Mouse (Mus musculus) erythroblast, adult 5-6 weeks (primary cell): Measurements from ENCODE around the gene Snx17. TPM values are rescaled to one million over a fixed set of nuclear protein-coding genes. Genes with fewer than 3 reads are reported as not detected.

Source experiments
- ATAC-seq: replicated peaks from 2 replicates; pipeline ENCODE4 v1.8.0; 2016; ENCODE audit warnings: moderate number of reproducible peaks, mild to moderate bottlenecking, moderate TSS enrichment, inconsistent platforms; ENCODE audit not compliant: poor library complexity, low FRiP score, severe bottlenecking
- total RNA-seq, 2 experiments: library from RNA; stranded (forward) in 1 of 2; stranded (reverse) in 1 of 2; fragments of 150-400 nt in 1 of 2; fragments of 200-764, 138-1000 nt in 1 of 2; gene quantifications; 2 replicates each; pipeline versions ENCODE4 v1.2.3 to v1.2.4; 2015 to 2017; ENCODE audit warnings: low replicate concordance in 2 of 2

The Snx17 gene
- total RNA-seq, 2 experiments from 2014 or later = 2.9 to 15.8 TPM

- peak; percentile 44 for ATAC-seq
These were observed 27.0 kb downstream of the Snx17 start for GRCm38 (mm10) chr5:31219911-31220447.

GRCm38 (mm10) chr5:31220448-31221303 lies 27.6 kb downstream of the Snx17 start, which contains the start of gene Ppm1g:
Gene Ppm1g (minus strand): TSS chr5:31220687.
- peak; percentile 89 for ATAC-seq

- ATAC-seq = peak; percentile 55
These were observed 28.4 kb downstream of the Snx17 start for GRCm38 (mm10) chr5:31221304-31221945.

GRCm38 (mm10) chr5:31222696-31223095 lies 29.7 kb downstream of the Snx17 start:
- ATAC-seq = no peak

- ATAC-seq = no peak
These were observed 33.6 kb downstream of the Snx17 start for GRCm38 (mm10) chr5:31226641-31227040.

- peak; percentile 94 for ATAC-seq
These were observed 47.9 kb downstream of the Snx17 start, which contains the start of the genes Nrbp1 and Gm9970 for GRCm38 (mm10) chr5:31240637-31241521. Gene Nrbp1 (plus strand): TSS chr5:31240864. Gene Gm9970 (minus strand): TSS chr5:31241232.

GRCm38 (mm10) chr5:31241522-31242034 lies 48.6 kb downstream of the Snx17 start:
- ATAC-seq = peak; percentile 56

GRCm38 (mm10) chr5:31242191-31242590 lies 49.2 kb downstream of the Snx17 start:
- no peak for ATAC-seq

Other genes starting within 250 kb of the Snx17 start
- not detected in 2 replicates for gene Cgref1, start 247.6 kb upstream of the Snx17 start, total RNA-seq (2015; ENCODE audit: low replicate concordance)
- gene Cgref1, start 247.6 kb upstream of the Snx17 start, total RNA-seq (2017; ENCODE audit: low replicate concordance) = not detected in 2 replicates
- 12.7 and 21.9 TPM in 2 replicates for gene Preb, start 232.9 kb upstream of the Snx17 start, total RNA-seq (2015; ENCODE audit: low replicate concordance)
- gene Preb, start 232.9 kb upstream of the Snx17 start, total RNA-seq (2017; ENCODE audit: low replicate concordance) = 10.6 and 27.0 TPM in 2 replicates
- gene Tcf23, start 224.6 kb upstream of the Snx17 start, total RNA-seq (2015; ENCODE audit: low replicate concordance) = not detected in 2 replicates
- gene Tcf23, start 224.6 kb upstream of the Snx17 start, total RNA-seq (2017; ENCODE audit: low replicate concordance) = not detected in 2 replicates
- gene Atraid, start 144.9 kb upstream of the Snx17 start, total RNA-seq (2015; ENCODE audit: low replicate concordance) = 21.3 and 40.5 TPM in 2 replicates
- gene Atraid, start 144.9 kb upstream of the Snx17 start, total RNA-seq (2017; ENCODE audit: low replicate concordance) = 22.3 and 26.8 TPM in 2 replicates
- 0.42 TPM in 1 of 2 replicates, not detected in the other for gene Slc5a6, start 144.3 kb upstream of the Snx17 start, total RNA-seq (2015; ENCODE audit: low replicate concordance)
- gene Slc5a6, start 144.3 kb upstream of the Snx17 start, total RNA-seq (2017; ENCODE audit: low replicate concordance) = 0.98 TPM in 1 of 2 replicates, not detected in the other
- 6.5 and 16.3 TPM in 2 replicates for gene Cad, start 138.4 kb upstream of the Snx17 start, total RNA-seq (2015; ENCODE audit: low replicate concordance)
- gene Cad, start 138.4 kb upstream of the Snx17 start, total RNA-seq (2017; ENCODE audit: low replicate concordance) = 6.7 and 10.6 TPM in 2 replicates
- not detected in 2 replicates for gene Dnajc5g, start 86.9 kb upstream of the Snx17 start, total RNA-seq (2015; ENCODE audit: low replicate concordance)
- gene Dnajc5g, start 86.9 kb upstream of the Snx17 start, total RNA-seq (2017; ENCODE audit: low replicate concordance) = 0.70 TPM in 1 of 2 replicates, not detected in the other
- not detected in 2 replicates for gene Slc30a3, start 85.0 kb upstream of the Snx17 start, total RNA-seq (2015; ENCODE audit: low replicate concordance)
- gene Slc30a3, start 85.0 kb upstream of the Snx17 start, total RNA-seq (2017; ENCODE audit: low replicate concordance) = not detected in 2 replicates
- not detected in 2 replicates for gene Trim54, start 76.5 kb upstream of the Snx17 start, total RNA-seq (2015; ENCODE audit: low replicate concordance)
- not detected in 2 replicates for gene Trim54, start 76.5 kb upstream of the Snx17 start, total RNA-seq (2017; ENCODE audit: low replicate concordance)
- not detected in 2 replicates for gene Ucn, start 54.4 kb upstream of the Snx17 start, total RNA-seq (2015; ENCODE audit: low replicate concordance)
- gene Ucn, start 54.4 kb upstream of the Snx17 start, total RNA-seq (2017; ENCODE audit: low replicate concordance) = not detected in 2 replicates
- gene Mpv17, start 39.0 kb upstream of the Snx17 start, total RNA-seq (2015; ENCODE audit: low replicate concordance) = 9.4 and 11.1 TPM in 2 replicates
- gene Mpv17, start 39.0 kb upstream of the Snx17 start, total RNA-seq (2017; ENCODE audit: low replicate concordance) = 10.7 and 12.7 TPM in 2 replicates
- gene Gm29609, start 13.3 kb upstream of the Snx17 start, total RNA-seq (2015; ENCODE audit: low replicate concordance) = not detected in 2 replicates
- not detected in 2 replicates for gene Gm29609, start 13.3 kb upstream of the Snx17 start, total RNA-seq (2017; ENCODE audit: low replicate concordance)
- 29.7 and 32.5 TPM in 2 replicates for gene Gtf3c2, start 13.1 kb upstream of the Snx17 start, total RNA-seq (2015; ENCODE audit: low replicate concordance)
- gene Gtf3c2, start 13.1 kb upstream of the Snx17 start, total RNA-seq (2017; ENCODE audit: low replicate concordance) = 24.8 and 30.7 TPM in 2 replicates
- 9.8 and 42.1 TPM in 2 replicates for gene Eif2b4, start 203 bp downstream of the Snx17 start, total RNA-seq (2015; ENCODE audit: low replicate concordance)
- gene Eif2b4, start 203 bp downstream of the Snx17 start, total RNA-seq (2017; ENCODE audit: low replicate concordance) = 13.5 and 18.7 TPM in 2 replicates
- 2.3 and 4.8 TPM in 2 replicates for gene Zfp513, start 9.1 kb downstream of the Snx17 start, total RNA-seq (2015; ENCODE audit: low replicate concordance)
- 5.5 and 5.9 TPM in 2 replicates for gene Zfp513, start 9.1 kb downstream of the Snx17 start, total RNA-seq (2017; ENCODE audit: low replicate concordance)
- gene Ppm1g, start 27.5 kb downstream of the Snx17 start, total RNA-seq (2015; ENCODE audit: low replicate concordance) = 35.4 and 46.4 TPM in 2 replicates
- gene Ppm1g, start 27.5 kb downstream of the Snx17 start, total RNA-seq (2017; ENCODE audit: low replicate concordance) = 67.5 and 132 TPM in 2 replicates
- gene Nrbp1, start 47.6 kb downstream of the Snx17 start, total RNA-seq (2015; ENCODE audit: low replicate concordance) = 20.1 and 31.5 TPM in 2 replicates
- 23.0 and 28.1 TPM in 2 replicates for gene Nrbp1, start 47.6 kb downstream of the Snx17 start, total RNA-seq (2017; ENCODE audit: low replicate concordance)
- gene Gm9970, start 48.0 kb downstream of the Snx17 start, total RNA-seq (2015; ENCODE audit: low replicate concordance) = not detected in 2 replicates
- not detected in 2 replicates for gene Gm9970, start 48.0 kb downstream of the Snx17 start, total RNA-seq (2017; ENCODE audit: low replicate concordance)
- 1.5 TPM in 1 of 2 replicates, not detected in the other for gene Krtcap3, start 58.5 kb downstream of the Snx17 start, total RNA-seq (2015; ENCODE audit: low replicate concordance)
- 4.0 and 4.6 TPM in 2 replicates for gene Krtcap3, start 58.5 kb downstream of the Snx17 start, total RNA-seq (2017; ENCODE audit: low replicate concordance)
- 0.58 and 3.1 TPM in 2 replicates for gene Ift172, start 97.9 kb downstream of the Snx17 start, total RNA-seq (2015; ENCODE audit: low replicate concordance)
- gene Ift172, start 97.9 kb downstream of the Snx17 start, total RNA-seq (2017; ENCODE audit: low replicate concordance) = 5.6 and 7.9 TPM in 2 replicates
- not detected in 2 replicates for gene Fndc4, start 102.9 kb downstream of the Snx17 start, total RNA-seq (2015; ENCODE audit: low replicate concordance)
- gene Fndc4, start 102.9 kb downstream of the Snx17 start, total RNA-seq (2017; ENCODE audit: low replicate concordance) = 0.34 TPM in 1 of 2 replicates, not detected in the other
- gene Gckr, start 104.2 kb downstream of the Snx17 start, total RNA-seq (2015; ENCODE audit: low replicate concordance) = not detected in 2 replicates
- gene Gckr, start 104.2 kb downstream of the Snx17 start, total RNA-seq (2017; ENCODE audit: low replicate concordance) = not detected in 2 replicates